Comparison of ENCODE assay signal across 7 mouse cellular contexts in the genomic region with DNA sequence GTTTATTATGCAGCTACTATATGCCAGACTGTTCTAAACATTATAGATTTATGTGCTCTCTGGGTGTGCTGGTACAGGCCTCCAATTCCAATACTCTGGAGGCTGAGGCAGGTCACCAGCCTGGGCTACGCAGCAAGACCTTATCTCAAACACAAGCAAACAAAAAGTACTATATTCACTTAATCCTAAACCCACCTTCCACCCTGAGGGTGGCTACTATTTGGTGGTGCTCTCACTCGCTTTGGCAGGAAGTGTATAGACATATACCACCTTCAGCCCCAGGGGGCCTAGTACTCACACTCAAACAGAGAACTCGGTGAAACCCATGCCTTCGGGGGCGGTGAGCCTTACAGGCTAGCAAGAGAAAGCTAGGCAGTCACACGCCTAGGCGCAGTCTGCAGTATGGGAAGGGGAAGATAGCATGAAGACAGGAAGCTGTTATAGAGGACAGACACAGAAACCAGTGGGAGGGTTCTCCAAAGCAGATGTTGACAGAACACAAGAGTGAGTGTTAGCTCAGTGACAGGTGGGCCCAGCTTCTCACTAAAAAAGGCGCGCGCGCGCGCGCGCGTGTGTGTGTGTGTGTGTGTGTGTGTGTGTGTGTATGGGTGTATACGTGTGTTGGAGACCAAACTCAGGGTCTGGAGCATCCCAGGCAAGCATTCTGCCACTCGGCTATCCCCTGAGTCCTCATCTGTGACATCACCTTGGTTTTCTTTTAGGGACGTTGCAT. TPM values are rescaled to one million over a fixed set of nuclear protein-coding genes. Genes with fewer than 3 reads are reported as not detected.
DNase-seq lines count a peak whose midpoint lies in the region; ATAC-seq lines count a peak whose summit lies in the region.

Gene Coro1a, minus strand, starts transcription at position 346 of the 733 bp plus-strand sequence.

- H3K27ac ChIP-seq in forebrain, embryonic 13.5 days = no peak within 1 kb of the TSS

- DNase-seq in B cell, adult 2 months = peak; percentile 72 to 76
- no peak for DNase-seq in layer of hippocampus, postnatal 14 days (ENCODE audit: low spot score in 2 of 2)
- DNase-seq in thymus, postnatal 10 days (ENCODE audit: low spot score in 2 of 2) = peak; percentile 77 to 85
- no peak for DNase-seq in frontal cortex, postnatal 25 days (ENCODE audit: low spot score in 2 of 2)

- H3K27me3 ChIP-seq in forebrain, embryonic 13.5 days = 0 out of 2 replicates have a peak, but pooled peaks cover 6% of the 10 kb centered on the region

- no peaks in the 10 kb centered on the region for H3K36me3 ChIP-seq in forebrain, embryonic 13.5 days (ENCODE audit: poor library complexity, severe bottlenecking)

- ATAC-seq in CD4-positive, CD25-positive, alpha-beta regulatory T cell, adult 4 months = peak; percentile 57
- no peak for ATAC-seq in forebrain, embryonic 13.5 days
- ATAC-seq in megakaryocyte progenitor cell, adult 5-6 weeks (replicated peaks; ENCODE audit: poor library complexity) = peak; percentile 49

- no peak within 1 kb of the TSS for H3K4me2 ChIP-seq in forebrain, embryonic 13.5 days

- no peaks in the 10 kb centered on the region; the same call in 1 of the 2 replicates for H3K9me3 ChIP-seq in forebrain, embryonic 13.5 days (replicated peaks)

- 93% methylated on average over 19 of the region's 19 CpGs for WGBS in forebrain, embryonic 13.5 days

- no peak within 1 kb of the TSS for H3K9ac ChIP-seq in forebrain, embryonic 13.5 days

- no peak within 1 kb of the TSS for H3K4me3 ChIP-seq in forebrain, embryonic 13.5 days

- H3K4me1 ChIP-seq in forebrain, embryonic 13.5 days = peaks cover 24% of the 10 kb centered on the region

RNA-seq across cellular contexts. Expression of gene Coro1a, which starts in this region (rescaled TPM):
- polyA plus RNA-seq in CD4-positive, CD25-positive, alpha-beta regulatory T cell, adult 4 months (2017; shearing (Covaris generic)) = 1,000 to 10,000 TPM; 2,251 to 2,782 TPM
- polyA plus RNA-seq in forebrain, embryonic 13.5 days (2015; fragmentation: Nextera tagmentation; extraction: Ambion mirVana) = 72.7 and 77.1 TPM in 2 replicates
- total RNA-seq in layer of hippocampus, postnatal 14 days (2021) = 100 to 1,000 TPM; 131 to 141 TPM
- 259 and 365 TPM in 2 replicates for total RNA-seq in megakaryocyte progenitor cell, adult 5-6 weeks (2015)
- total RNA-seq in megakaryocyte progenitor cell, adult 5-6 weeks (2017) = 366 and 525 TPM in 2 replicates

Comparison
In these comparisons a context has a peak if more than half of its experiments do, and no peak if none do; other contexts are left out.
1. RNA of gene Coro1a (polyA plus RNA-seq): 2,251 to 2,782 TPM in CD4-positive, CD25-positive, alpha-beta regulatory T cell, adult 4 months; 72.7 to 77.1 TPM in forebrain, embryonic 13.5 days; every median in the first group is over 10 times any median in the second.
2. DNase-seq: peak in B cell, adult 2 months (2 of 2) and thymus, postnatal 10 days (2 of 2); none in layer of hippocampus, postnatal 14 days (0 of 2) and frontal cortex, postnatal 25 days (0 of 2).